Mouse (Mus musculus): Measurements from ENCODE around the gene Gabbr2. TPM values are rescaled to one million over a fixed set of nuclear protein-coding genes. Genes with fewer than 3 reads are reported as not detected.

Gabbr2 gene
- polyA plus RNA-seq, 1 experiment from 2014 or later: 0.09 TPM

- no peaks in the 10 kb centered on the region for H3K9me3 ChIP-seq (ENCODE audit: control insufficient read depth, low read length)
- no peaks in the 10 kb centered on the region for H3K27me3 ChIP-seq (ENCODE audit: control insufficient read depth, insufficient read depth, low read depth, low read length)
- H3K4me2 ChIP-seq (ENCODE audit: low read depth, low read length): no peak overlapping the region
- ATAC-seq (ENCODE audit: low read depth): no peak
- no peaks in the 10 kb centered on the region for H3K4me1 ChIP-seq (replicated peaks; ENCODE audit: control insufficient read depth, insufficient read depth, low read length)
- no peak overlapping the region for H3K4me3 ChIP-seq (ENCODE audit: low read length)
- 67% methylated on average over 10 of the region's 10 CpGs for WGBS
- H3K27ac ChIP-seq (ENCODE audit: low read length): no peak overlapping the region
- H3K36me3 ChIP-seq (ENCODE audit: control insufficient read depth, insufficient read depth, low read length): no peaks in the 10 kb centered on the region
- H3K9ac ChIP-seq (ENCODE audit: low read length): no peak overlapping the region
These were observed 31.3 kb upstream of the Gabbr2 start for GRCm38 (mm10) chr4:47022804-47023603.

GRCm38 (mm10) chr4:47020563-47020962 is 28.9 kb upstream of the Gabbr2 start:
- WGBS: 9% methylated on average over 5 of the region's 5 CpGs

GRCm38 (mm10) chr4:47015156-47015555 is 23.5 kb upstream of the Gabbr2 start:
- Histone ChIP-seq H3K36me3 (ENCODE audit: control insufficient read depth, insufficient read depth, low read length) (no peaks in the 10 kb centered on the region), H3K4me3 (ENCODE audit: low read length) (no peak overlapping the region), H3K4me2 (ENCODE audit: low read depth, low read length) (no peak overlapping the region), H3K9ac (ENCODE audit: low read length) (no peak overlapping the region), H3K9me3 (ENCODE audit: control insufficient read depth, low read length) (no peaks in the 10 kb centered on the region), H3K27me3 (ENCODE audit: control insufficient read depth, insufficient read depth, low read depth, low read length) (no peaks in the 10 kb centered on the region), H3K27ac (ENCODE audit: low read length) (no peak overlapping the region), H3K4me1 (replicated peaks; ENCODE audit: control insufficient read depth, insufficient read depth, low read length) (peaks cover 6% of the 10 kb centered on the region; the same call in 1 of the 2 replicates)
- WGBS: 36% methylated on average over 3 of the region's 3 CpGs
- peak; percentile 37; the same call in 1 of the 2 replicates for ATAC-seq (ENCODE audit: low read depth)

More at GRCm38 (mm10) chr4:47020563-47020962, 28.9 kb upstream of the Gabbr2 start:
- Histone ChIP-seq H3K9me3 (ENCODE audit: control insufficient read depth, low read length) (no peaks in the 10 kb centered on the region), H3K36me3 (ENCODE audit: control insufficient read depth, insufficient read depth, low read length) (no peaks in the 10 kb centered on the region), H3K9ac (ENCODE audit: low read length) (no peak overlapping the region), H3K27ac (ENCODE audit: low read length) (no peak overlapping the region), H3K4me1 (replicated peaks; ENCODE audit: control insufficient read depth, insufficient read depth, low read length) (peaks cover 2% of the 10 kb centered on the region; the same call in 1 of the 2 replicates), H3K4me3 (ENCODE audit: low read length) (no peak overlapping the region), H3K4me2 (ENCODE audit: low read depth, low read length) (no peak overlapping the region), H3K27me3 (ENCODE audit: control insufficient read depth, insufficient read depth, low read depth, low read length) (no peaks in the 10 kb centered on the region)
- ATAC-seq (ENCODE audit: low read depth): no peak

GRCm38 (mm10) chr4:47012476-47012875 is 20.8 kb upstream of the Gabbr2 start:
- 37% methylated on average over 10 of the region's 10 CpGs for WGBS
- ATAC-seq (ENCODE audit: low read depth): no peak
- peaks cover 6% of the 10 kb centered on the region; the same call in 1 of the 2 replicates for H3K4me1 ChIP-seq (replicated peaks; ENCODE audit: control insufficient read depth, insufficient read depth, low read length)
- H3K36me3 ChIP-seq (ENCODE audit: control insufficient read depth, insufficient read depth, low read length): no peaks in the 10 kb centered on the region
- H3K4me3 ChIP-seq (ENCODE audit: low read length): no peak overlapping the region
- H3K27ac ChIP-seq (ENCODE audit: low read length): no peak overlapping the region
- no peak overlapping the region for H3K4me2 ChIP-seq (ENCODE audit: low read depth, low read length)
- no peaks in the 10 kb centered on the region for H3K27me3 ChIP-seq (ENCODE audit: control insufficient read depth, insufficient read depth, low read depth, low read length)
- H3K9ac ChIP-seq (ENCODE audit: low read length): no peak overlapping the region
- no peaks in the 10 kb centered on the region for H3K9me3 ChIP-seq (ENCODE audit: control insufficient read depth, low read length)

- no peak overlapping the region for H3K4me2 ChIP-seq (ENCODE audit: low read depth, low read length)
These were observed 18.9 kb upstream of the Gabbr2 start for GRCm38 (mm10) chr4:47010400-47011231.

GRCm38 (mm10) chr4:47000626-47001395 is 9.1 kb upstream of the Gabbr2 start:
- H3K9ac ChIP-seq (ENCODE audit: low read length): no peak overlapping the region
- H3K4me3 ChIP-seq (ENCODE audit: low read length): no peak overlapping the region
- no peaks in the 10 kb centered on the region; the same call in 1 of the 2 replicates for H3K27me3 ChIP-seq (ENCODE audit: control insufficient read depth, insufficient read depth, low read depth, low read length)
- no peak overlapping the region for H3K27ac ChIP-seq (ENCODE audit: low read length)
- WGBS: 53% methylated on average over 8 of the region's 8 CpGs
- H3K4me1 ChIP-seq (replicated peaks; ENCODE audit: control insufficient read depth, insufficient read depth, low read length): no peaks in the 10 kb centered on the region
- ATAC-seq (ENCODE audit: low read depth): no peak
- H3K4me2 ChIP-seq (ENCODE audit: low read depth, low read length): no peak overlapping the region
- no peaks in the 10 kb centered on the region for H3K36me3 ChIP-seq (ENCODE audit: control insufficient read depth, insufficient read depth, low read length)
- H3K9me3 ChIP-seq (ENCODE audit: control insufficient read depth, low read length): no peaks in the 10 kb centered on the region

More at GRCm38 (mm10) chr4:47010400-47011231, 18.9 kb upstream of the Gabbr2 start:
- Histone ChIP-seq H3K27me3 (ENCODE audit: control insufficient read depth, insufficient read depth, low read depth, low read length) (no peaks in the 10 kb centered on the region), H3K36me3 (ENCODE audit: control insufficient read depth, insufficient read depth, low read length) (no peaks in the 10 kb centered on the region), H3K4me3 (ENCODE audit: low read length) (no peak overlapping the region), H3K27ac (ENCODE audit: low read length) (no peak overlapping the region), H3K9me3 (ENCODE audit: control insufficient read depth, low read length) (no peaks in the 10 kb centered on the region), H3K9ac (ENCODE audit: low read length) (no peak overlapping the region), H3K4me1 (replicated peaks; ENCODE audit: control insufficient read depth, insufficient read depth, low read length) (peaks cover 4% of the 10 kb centered on the region; the same call in 1 of the 2 replicates)
- no peak; the same call in 1 of the 2 replicates for ATAC-seq (ENCODE audit: low read depth)
- WGBS: 33% methylated on average over 12 of the region's 12 CpGs

- Histone ChIP-seq H3K4me1 (replicated peaks; ENCODE audit: control insufficient read depth, insufficient read depth, low read length) (no peaks in the 10 kb centered on the region), H3K9ac (ENCODE audit: low read length) (no peak overlapping the region), H3K27me3 (ENCODE audit: control insufficient read depth, insufficient read depth, low read depth, low read length) (peaks cover 12% of the 10 kb centered on the region), H3K9me3 (ENCODE audit: control insufficient read depth, low read length) (no peaks in the 10 kb centered on the region), H3K4me3 (ENCODE audit: low read length) (no peak overlapping the region), H3K27ac (ENCODE audit: low read length) (no peak overlapping the region), H3K4me2 (ENCODE audit: low read depth, low read length) (no peak overlapping the region), H3K36me3 (ENCODE audit: control insufficient read depth, insufficient read depth, low read length) (no peaks in the 10 kb centered on the region)
- no peak for ATAC-seq (ENCODE audit: low read depth)
- WGBS: 81% methylated on average over 2 of the region's 2 CpGs
These were observed 6.3 kb upstream of the Gabbr2 start for GRCm38 (mm10) chr4:46997969-46998368.

- Histone ChIP-seq H3K4me2 (ENCODE audit: low read depth, low read length) (no peak overlapping the region), H3K36me3 (ENCODE audit: control insufficient read depth, insufficient read depth, low read length) (no peaks in the 10 kb centered on the region), H3K9ac (ENCODE audit: low read length) (no peak overlapping the region), H3K9me3 (ENCODE audit: control insufficient read depth, low read length) (no peaks in the 10 kb centered on the region), H3K4me1 (replicated peaks; ENCODE audit: control insufficient read depth, insufficient read depth, low read length) (peaks cover 9% of the 10 kb centered on the region; the same call in 1 of the 2 replicates), H3K27ac (ENCODE audit: low read length) (no peak overlapping the region), H3K4me3 (ENCODE audit: low read length) (no peak overlapping the region), H3K27me3 (ENCODE audit: control insufficient read depth, insufficient read depth, low read depth, low read length) (peaks cover 54% of the 10 kb centered on the region)
- 0 out of 2 replicates have a peak, but pooled peaks have one; percentile 15 for ATAC-seq (ENCODE audit: low read depth)
- 2% methylated on average over 8 of the region's 8 CpGs for WGBS
These were observed 1.3 kb upstream of the Gabbr2 start for GRCm38 (mm10) chr4:46992827-46993473.
